Mouse (Mus musculus) lung, embryonic 16.5 days (tissue): ENCODE results near the gene Heg1. TPM values are rescaled to one million over a fixed set of nuclear protein-coding genes. Genes with fewer than 3 reads are reported as not detected.

Source experiments
- ATAC-seq: fragments of 200-750 bp; cut with Nextera tagmentation; 2 replicates; pipeline ENCODE4 v1.8.0; 2017; ENCODE audit warnings: low read depth, mild to moderate bottlenecking, moderate library complexity
- H3K27ac ChIP-seq: fragments of 300-500 bp; sonication (generic); 2 replicates; pipeline ENCODE4 v1.5.1; 2014; ENCODE audit warnings: mild to moderate bottlenecking, control low read depth, low read length
- H3K27me3 ChIP-seq: fragments of 300-500 bp; sonication (generic); 2 replicates; pipeline ENCODE4 v1.6.1; 2014; ENCODE audit warnings: low read depth, low read length, mixed read lengths; ENCODE audit not compliant: control insufficient read depth, insufficient read depth
- H3K36me3 ChIP-seq: fragments of 300-500 bp; sonication (generic); 2 replicates; pipeline ENCODE4 v1.6.1; 2014; ENCODE audit warnings: low read length; ENCODE audit not compliant: control insufficient read depth, insufficient read depth
- H3K4me1 ChIP-seq: fragments of 300-500 bp; sonication (generic); replicated peaks from 2 replicates; pipeline ENCODE4 v1.6.1; 2014; ENCODE audit warnings: low read length, mixed read lengths; ENCODE audit not compliant: control insufficient read depth, insufficient read depth
- H3K4me2 ChIP-seq: fragments of 300-500 bp; sonication (generic); 2 replicates; pipeline ENCODE4 v1.6.1; 2014; ENCODE audit warnings: low read depth, low read length, control low read depth
- H3K4me3 ChIP-seq: fragments of 300-500 bp; sonication (generic); 2 replicates; pipeline ENCODE4 v1.5.1; 2014; ENCODE audit warnings: mild to moderate bottlenecking, low read length, control low read depth
- H3K9ac ChIP-seq: fragments of 300-500 bp; sonication (generic); 2 replicates; pipeline ENCODE4 v1.6.1; 2014; ENCODE audit warnings: low read length, control low read depth
- H3K9me3 ChIP-seq: fragments of 300-500 bp; sonication (generic); 2 replicates; pipeline ENCODE4 v1.6.1; 2016; ENCODE audit warnings: low read length; ENCODE audit not compliant: control insufficient read depth
- WGBS: fragments of 180-500 bp; shearing (Covaris S2); extraction: QIAGEN DNeasy Blood & Tissue Kit; methylation state at CpG from one replicate; pipeline ENCODE4 v1.1.7; 2014; 5-methylcytosine and 5-hydroxymethylcytosine counted together
- polyA plus RNA-seq: library from polyadenylated mRNA; unstranded; fragments of >200 nt; fragmentation: Nextera tagmentation; extraction: Ambion mirVana; gene quantifications from 2 replicates; pipeline ENCODE4 v1.2.1, GENCODE M21; 2015

Heg1 gene
- polyA plus RNA-seq, 1 experiment from 2014 or later = 19.2 TPM

DNA sequence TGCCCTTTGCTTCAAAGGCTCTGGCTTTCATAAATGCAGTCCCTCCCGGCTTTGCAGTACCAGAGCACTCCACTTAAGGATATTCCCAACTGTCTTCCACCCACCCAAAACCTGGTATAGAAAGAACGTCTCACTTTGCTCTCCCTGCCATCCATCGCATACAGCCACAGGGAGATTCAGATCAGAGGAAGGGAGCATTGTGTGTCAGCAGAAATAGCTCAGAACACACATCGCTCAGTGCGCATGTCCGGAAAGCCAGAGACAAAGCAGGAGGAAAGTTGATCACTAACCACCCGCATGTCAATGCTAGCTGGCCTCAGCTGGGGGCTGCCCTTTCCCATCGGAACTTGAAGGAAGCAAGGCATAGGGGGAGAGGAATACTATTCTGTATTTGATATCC lies 71.1 kb downstream of the Heg1 start:
- no peak overlapping the region for H3K4me3 ChIP-seq
- H3K9me3 ChIP-seq = no peaks in the 10 kb centered on the region
- H3K27ac ChIP-seq = no peak overlapping the region
- H3K4me1 ChIP-seq = no peaks in the 10 kb centered on the region
- H3K9ac ChIP-seq = no peak overlapping the region
- ATAC-seq = no peak
- no peak overlapping the region for H3K4me2 ChIP-seq
- H3K36me3 ChIP-seq = peaks cover 6% of the 10 kb centered on the region
- no peaks in the 10 kb centered on the region for H3K27me3 ChIP-seq
- WGBS = 81% methylated on average over 8 of the region's 8 CpGs

DNA sequence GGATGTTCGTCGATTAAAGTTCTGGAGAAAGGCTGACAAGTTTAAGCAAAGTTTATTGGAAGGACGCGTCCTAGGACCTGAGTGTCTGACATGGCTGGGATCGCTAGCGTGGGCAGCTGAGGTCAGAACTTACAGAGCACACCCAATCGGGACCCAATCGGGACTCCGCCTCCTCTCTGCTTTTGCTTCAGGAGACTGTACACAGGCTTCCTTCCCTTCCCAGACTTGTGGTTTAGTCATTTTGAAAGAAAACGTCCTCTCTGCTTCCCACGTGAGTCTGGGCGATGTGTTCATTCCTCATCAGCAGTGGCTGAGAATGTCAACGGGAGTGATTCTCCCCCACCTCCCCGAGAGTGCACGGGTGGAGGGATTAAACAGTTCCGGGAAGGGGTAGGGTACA lies 71.8 kb downstream of the Heg1 start:
- H3K36me3 ChIP-seq = peaks cover 6% of the 10 kb centered on the region
- ATAC-seq = no peak
- 51% methylated on average over 16 of the region's 16 CpGs for WGBS
- no peak overlapping the region for H3K9ac ChIP-seq
- no peak overlapping the region for H3K4me3 ChIP-seq
- H3K9me3 ChIP-seq = no peaks in the 10 kb centered on the region
- H3K27ac ChIP-seq = no peak overlapping the region
- H3K27me3 ChIP-seq = no peaks in the 10 kb centered on the region
- H3K4me1 ChIP-seq = no peaks in the 10 kb centered on the region
- H3K4me2 ChIP-seq = no peak overlapping the region

DNA sequence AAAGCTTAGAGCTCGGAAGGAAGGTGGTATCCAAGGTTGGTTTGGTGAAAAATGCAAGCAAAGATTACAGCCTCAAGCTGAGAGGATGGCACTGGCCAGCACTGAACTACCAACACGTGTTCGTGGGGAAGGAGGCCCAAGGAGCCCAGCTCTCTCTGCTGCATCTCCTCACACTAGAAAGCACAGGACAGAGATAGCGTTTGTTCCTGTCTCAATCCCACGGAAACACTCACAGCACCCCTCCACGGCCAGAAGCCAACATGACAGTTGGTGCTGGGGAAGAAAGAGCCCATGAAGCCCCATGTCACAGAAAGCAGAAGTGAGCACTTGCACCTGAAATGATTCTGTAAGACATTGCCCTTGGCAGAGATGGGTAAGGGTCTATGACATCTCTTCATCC lies 72.2 kb downstream of the Heg1 start:
- H3K4me1 ChIP-seq = no peaks in the 10 kb centered on the region
- no peak for ATAC-seq
- WGBS = 56% methylated on average over 6 of the region's 6 CpGs
- no peak overlapping the region for H3K4me2 ChIP-seq
- H3K9me3 ChIP-seq = no peaks in the 10 kb centered on the region
- H3K27me3 ChIP-seq = no peaks in the 10 kb centered on the region
- peaks cover 6% of the 10 kb centered on the region for H3K36me3 ChIP-seq
- no peak overlapping the region for H3K9ac ChIP-seq
- no peak overlapping the region for H3K4me3 ChIP-seq
- H3K27ac ChIP-seq = no peak overlapping the region

DNA sequence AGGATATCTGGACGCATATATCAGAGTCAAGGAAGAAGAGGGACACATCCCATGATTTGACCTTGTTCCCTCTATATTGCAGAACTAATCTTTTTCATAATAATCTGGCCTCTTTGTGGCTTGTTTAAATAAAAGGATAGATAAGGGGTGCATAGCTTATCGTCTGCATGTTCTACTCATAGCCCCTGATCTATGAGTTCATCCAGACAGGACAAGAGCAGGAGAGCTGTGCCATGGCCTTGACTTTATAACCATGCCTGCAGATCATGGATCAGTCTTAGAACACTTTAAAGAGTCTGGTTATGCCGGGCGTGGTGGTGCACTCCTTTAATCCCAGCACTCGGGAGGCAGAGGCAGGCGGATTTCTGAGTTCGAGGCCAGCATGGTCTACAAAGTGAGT lies 75.0 kb downstream of the Heg1 start:
- ATAC-seq = no peak

DNA sequence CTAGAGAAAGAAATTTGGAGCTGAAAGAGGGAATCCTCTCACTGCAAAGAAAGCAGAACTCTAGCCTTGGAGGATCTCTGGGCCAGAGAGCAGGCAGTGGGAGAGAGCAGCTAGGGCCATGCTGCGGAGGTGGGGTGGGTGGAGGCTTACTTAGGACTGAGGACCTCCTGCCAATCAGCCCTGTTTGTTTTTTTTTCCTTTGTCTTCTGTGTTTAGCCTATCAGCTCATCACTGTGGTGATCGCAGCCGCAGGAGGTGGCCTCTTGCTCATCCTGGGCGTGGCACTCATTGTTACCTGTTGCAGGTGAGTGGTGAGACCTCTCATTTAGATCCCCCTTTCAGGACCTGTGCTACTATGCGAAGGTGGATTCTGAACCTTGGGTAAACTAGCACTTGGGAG lies 76.4 kb downstream of the Heg1 start:
- no peak for ATAC-seq
- Histone ChIP-seq H3K36me3 (peaks cover 3% of the 10 kb centered on the region; the same call in 1 of the 2 replicates), H3K9ac (no peak overlapping the region), H3K9me3 (no peaks in the 10 kb centered on the region), H3K4me1 (no peaks in the 10 kb centered on the region), H3K4me2 (no peak overlapping the region), H3K27ac (no peak overlapping the region), H3K27me3 (no peaks in the 10 kb centered on the region), H3K4me3 (no peak overlapping the region)
- WGBS = 46% methylated on average over 5 of the region's 5 CpGs

More for the DNA sequence above, 75.0 kb downstream of the Heg1 start:
- no peak overlapping the region for H3K27ac ChIP-seq
- no peak overlapping the region for H3K9ac ChIP-seq
- no peaks in the 10 kb centered on the region for H3K9me3 ChIP-seq
- no peaks in the 10 kb centered on the region for H3K27me3 ChIP-seq
- whole genome bisulfite sequencing = 86% methylated on average over 7 of the region's 7 CpGs
- H3K4me3 ChIP-seq = no peak overlapping the region
- H3K36me3 ChIP-seq = peaks cover 7% of the 10 kb centered on the region
- H3K4me2 ChIP-seq = no peak overlapping the region
- H3K4me1 ChIP-seq = no peaks in the 10 kb centered on the region

DNA sequence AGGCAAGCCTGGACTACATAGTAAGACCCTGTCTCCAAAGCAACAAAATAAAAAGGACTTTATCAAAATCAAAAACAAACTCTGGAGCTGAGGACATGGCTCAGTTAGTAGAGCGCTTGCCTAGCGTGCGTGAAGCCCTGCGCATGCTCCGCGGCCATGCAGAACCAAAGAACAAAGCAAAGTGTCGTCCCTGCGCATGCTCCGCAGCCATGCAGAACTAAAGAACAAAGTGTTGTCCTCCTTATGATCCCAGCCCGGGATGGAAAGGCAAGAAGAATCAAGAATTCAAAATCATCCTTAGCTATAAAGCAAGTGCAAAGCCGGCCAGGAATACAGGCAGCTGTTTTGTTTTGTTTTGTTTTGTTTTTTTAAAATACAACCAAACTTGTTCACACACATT lies 76.8 kb downstream of the Heg1 start:
- Histone ChIP-seq H3K4me1 (no peaks in the 10 kb centered on the region), H3K27me3 (no peaks in the 10 kb centered on the region), H3K4me3 (no peak overlapping the region), H3K9me3 (no peaks in the 10 kb centered on the region), H3K27ac (no peak overlapping the region), H3K9ac (no peak overlapping the region), H3K36me3 (peaks cover 3% of the 10 kb centered on the region; the same call in 1 of the 2 replicates), H3K4me2 (no peak overlapping the region)
- 80% methylated on average over 11 of the region's 11 CpGs for WGBS
- ATAC-seq = no peak

DNA sequence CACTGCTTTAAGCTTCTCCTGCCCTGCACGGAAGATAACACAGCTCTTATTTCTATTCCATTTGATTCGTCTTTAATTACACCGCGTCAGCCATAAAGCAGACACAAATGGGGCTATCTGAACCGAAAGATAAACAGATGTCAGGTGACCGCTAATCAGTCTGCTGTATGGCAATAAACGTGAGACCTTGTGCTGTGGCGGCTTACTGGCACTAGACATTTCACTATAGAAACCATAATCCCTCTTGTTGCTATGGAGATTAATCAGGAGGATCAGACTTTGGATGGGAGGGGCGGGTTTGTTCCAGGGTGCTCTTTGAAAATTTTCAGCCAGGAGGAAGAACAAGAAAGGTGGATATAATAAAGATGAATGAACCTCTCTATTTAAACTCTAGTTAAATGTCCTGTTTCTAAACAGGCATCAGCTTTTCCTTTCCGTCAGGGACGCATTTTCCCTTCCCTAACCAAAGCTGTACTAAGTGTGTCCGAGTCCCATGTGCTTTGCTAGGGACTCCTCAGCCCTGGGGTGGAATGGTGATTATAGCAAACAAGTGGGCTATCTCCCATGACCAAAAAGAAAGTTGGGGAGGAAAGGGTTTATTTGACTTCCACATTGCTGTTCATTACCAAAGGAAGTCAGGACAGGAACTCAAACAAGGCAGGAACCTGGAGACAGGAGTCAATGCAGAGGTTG lies 80.5 kb downstream of the Heg1 start:
- H3K9me3 ChIP-seq = no peaks in the 10 kb centered on the region
- H3K27ac ChIP-seq = no peak overlapping the region
- H3K4me3 ChIP-seq = no peak overlapping the region
- WGBS = 53% methylated on average over 12 of the region's 12 CpGs
- no peak for ATAC-seq
- peaks cover 12% of the 10 kb centered on the region for H3K36me3 ChIP-seq
- H3K4me1 ChIP-seq = no peaks in the 10 kb centered on the region
- no peaks in the 10 kb centered on the region for H3K27me3 ChIP-seq
- H3K4me2 ChIP-seq = no peak overlapping the region
- no peak overlapping the region for H3K9ac ChIP-seq

DNA sequence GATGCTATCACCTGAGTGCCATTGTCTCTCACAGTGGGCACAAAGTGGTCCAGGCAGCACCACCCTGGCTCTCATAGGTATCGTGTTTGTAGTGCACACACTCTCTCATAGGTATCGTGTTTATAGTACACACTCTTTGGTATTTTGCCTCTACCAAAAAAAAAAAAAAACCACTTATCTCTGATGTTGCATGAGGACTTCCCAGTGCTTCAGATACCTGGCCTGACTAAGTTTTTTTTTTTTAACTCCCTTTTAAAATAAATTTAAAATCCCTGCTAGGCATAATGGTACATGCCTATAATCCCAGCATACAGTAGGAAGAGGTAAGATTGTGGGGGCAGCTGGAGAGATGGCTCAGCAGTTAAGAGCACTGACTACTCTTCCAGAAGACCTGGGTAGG lies 81.3 kb downstream of the Heg1 start:
- Histone ChIP-seq H3K4me3 (no peak overlapping the region), H3K4me1 (no peaks in the 10 kb centered on the region), H3K27ac (no peak overlapping the region), H3K9me3 (no peaks in the 10 kb centered on the region), H3K4me2 (no peak overlapping the region), H3K36me3 (peaks cover 12% of the 10 kb centered on the region), H3K9ac (no peak overlapping the region), H3K27me3 (no peaks in the 10 kb centered on the region)
- WGBS = 95% methylated on average over 2 of the region's 2 CpGs
- no peak for ATAC-seq

DNA sequence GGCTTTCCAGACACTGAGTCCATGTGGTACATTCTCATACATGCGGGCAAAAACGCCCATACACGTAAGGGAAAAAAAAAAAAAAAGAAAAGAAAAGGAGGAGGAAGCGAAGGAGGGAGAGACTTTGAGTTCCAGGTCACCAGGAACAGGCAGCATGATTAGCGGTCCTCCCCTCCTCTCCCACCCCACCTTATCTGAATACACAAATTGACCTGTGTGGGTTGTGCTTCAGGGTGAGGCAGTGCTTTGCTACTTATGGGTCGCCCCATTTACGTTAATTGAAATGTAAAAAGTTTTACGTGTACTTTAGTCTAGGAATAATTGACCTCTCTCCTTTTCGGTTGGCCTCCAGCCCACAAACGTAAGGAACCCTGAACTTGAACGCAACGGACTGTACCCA lies 82.1 kb downstream of the Heg1 start:
- H3K4me1 ChIP-seq = no peaks in the 10 kb centered on the region
- H3K27me3 ChIP-seq = no peaks in the 10 kb centered on the region
- no peak overlapping the region for H3K9ac ChIP-seq
- no peak for ATAC-seq
- 80% methylated on average over 12 of the region's 12 CpGs for WGBS
- H3K36me3 ChIP-seq = peaks cover 12% of the 10 kb centered on the region
- H3K4me3 ChIP-seq = no peak overlapping the region
- no peak overlapping the region for H3K27ac ChIP-seq
- H3K9me3 ChIP-seq = no peaks in the 10 kb centered on the region
- no peak overlapping the region for H3K4me2 ChIP-seq

DNA sequence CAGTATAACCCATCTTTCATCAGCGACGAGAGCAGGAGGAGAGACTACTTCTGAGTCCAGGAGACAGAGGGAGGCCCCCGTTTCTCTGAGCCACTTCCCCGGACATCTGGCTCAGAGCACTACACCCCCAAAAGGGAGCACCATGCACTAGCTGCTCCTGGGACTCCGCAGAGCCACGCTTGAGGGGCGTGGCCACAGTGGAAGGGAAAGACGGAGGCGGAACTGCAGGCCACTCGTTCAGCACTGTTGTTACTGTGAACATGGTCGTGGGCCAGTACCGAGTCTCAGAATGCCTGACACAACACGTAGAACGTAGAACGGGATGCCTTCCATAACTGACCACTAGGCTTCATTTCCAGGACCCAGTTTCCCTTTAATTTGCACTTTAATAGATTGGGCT lies 82.6 kb downstream of the Heg1 start:
- no peaks in the 10 kb centered on the region for H3K27me3 ChIP-seq
- no peaks in the 10 kb centered on the region for H3K4me1 ChIP-seq
- H3K9me3 ChIP-seq = no peaks in the 10 kb centered on the region
- H3K4me2 ChIP-seq = no peak overlapping the region
- H3K27ac ChIP-seq = no peak overlapping the region
- H3K36me3 ChIP-seq = peaks cover 12% of the 10 kb centered on the region
- 57% methylated on average over 15 of the region's 15 CpGs for WGBS
- ATAC-seq = no peak
- no peak overlapping the region for H3K4me3 ChIP-seq
- H3K9ac ChIP-seq = no peak overlapping the region
